Mouse (Mus musculus): ENCODE data around the gene Dpp6.

Gene Dpp6

GRCm38 (mm10) chr5:26945169-26945920 is 128.3 kb downstream of the Dpp6 start:
- no peak for DNase-seq (ENCODE audit: low read depth, low spot score)

DNA sequence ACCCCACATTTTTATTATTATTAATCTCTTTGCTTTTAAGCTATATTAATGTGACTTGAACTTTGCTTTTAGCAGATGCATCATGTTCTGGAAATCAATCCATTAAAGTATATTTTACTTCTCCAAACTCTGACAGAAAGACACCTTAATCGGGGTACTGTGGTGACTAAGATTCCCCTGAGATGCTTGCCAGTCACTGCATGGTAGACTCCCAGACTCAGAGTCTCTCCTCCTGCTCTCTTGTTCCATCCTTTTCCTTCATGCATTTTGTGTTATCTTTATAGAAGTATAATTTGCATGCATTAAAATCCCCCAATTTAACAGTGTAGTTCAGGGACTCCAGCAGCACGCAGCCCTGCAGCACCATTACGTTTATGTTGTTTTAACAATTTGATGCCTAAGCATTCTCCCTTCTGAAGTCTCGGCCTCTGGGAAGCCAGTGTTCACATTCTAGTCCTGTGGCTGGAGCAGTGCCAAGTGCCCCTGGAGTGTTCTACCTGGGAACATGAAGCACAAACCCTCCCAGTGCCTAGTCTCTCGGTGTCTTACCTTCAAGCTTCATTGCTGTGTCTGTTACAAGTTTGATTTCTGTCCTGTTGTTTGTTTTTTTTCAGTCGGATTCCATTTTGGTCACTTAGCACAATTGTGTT is 153.1 kb downstream of the Dpp6 start:
- no peak for DNase-seq (ENCODE audit: low read depth, low spot score)

DNA sequence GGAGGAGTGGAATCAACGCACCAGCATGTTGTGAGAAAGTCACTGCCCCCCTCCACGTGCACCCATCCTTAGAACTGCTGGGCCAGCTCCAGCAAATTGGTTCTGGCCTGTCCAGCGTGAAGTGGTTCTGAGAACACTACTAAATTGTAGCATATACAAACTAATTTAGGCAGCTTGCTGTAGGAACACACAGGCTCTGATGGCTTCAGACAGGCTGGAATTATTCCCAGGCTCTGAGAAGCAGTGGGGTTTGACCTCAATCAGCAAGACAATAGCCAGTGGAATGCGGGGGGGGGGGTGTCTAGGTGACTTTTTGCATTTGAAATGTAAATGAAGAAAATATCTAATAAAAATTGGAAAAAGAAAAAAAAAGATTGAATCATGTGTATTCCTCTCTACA is 156.2 kb downstream of the Dpp6 start:
- peak; percentile 7 for DNase-seq (ENCODE audit: low read depth, low spot score)

- DNase-seq (ENCODE audit: low read depth, low spot score), result no peak
These were observed 162.3 kb downstream of the Dpp6 start for GRCm38 (mm10) chr5:26979348-26979747.

GRCm38 (mm10) chr5:26979755-26980154 is 162.8 kb downstream of the Dpp6 start:
- DNase-seq (ENCODE audit: low read depth, low spot score), result no peak

GRCm38 (mm10) chr5:26985114-26985513 is 168.1 kb downstream of the Dpp6 start:
- peak; percentile 23 for DNase-seq (ENCODE audit: low read depth, low spot score)

- peak; percentile 30 for DNase-seq (ENCODE audit: low read depth, low spot score)
These were observed 174.6 kb downstream of the Dpp6 start for GRCm38 (mm10) chr5:26991587-26991986.

GRCm38 (mm10) chr5:27003537-27003936 is 186.5 kb downstream of the Dpp6 start:
- no peak for DNase-seq (ENCODE audit: low read depth, low spot score)

GRCm38 (mm10) chr5:27009157-27009556 is 192.2 kb downstream of the Dpp6 start:
- DNase-seq (ENCODE audit: low read depth, low spot score), result no peak

DNA sequence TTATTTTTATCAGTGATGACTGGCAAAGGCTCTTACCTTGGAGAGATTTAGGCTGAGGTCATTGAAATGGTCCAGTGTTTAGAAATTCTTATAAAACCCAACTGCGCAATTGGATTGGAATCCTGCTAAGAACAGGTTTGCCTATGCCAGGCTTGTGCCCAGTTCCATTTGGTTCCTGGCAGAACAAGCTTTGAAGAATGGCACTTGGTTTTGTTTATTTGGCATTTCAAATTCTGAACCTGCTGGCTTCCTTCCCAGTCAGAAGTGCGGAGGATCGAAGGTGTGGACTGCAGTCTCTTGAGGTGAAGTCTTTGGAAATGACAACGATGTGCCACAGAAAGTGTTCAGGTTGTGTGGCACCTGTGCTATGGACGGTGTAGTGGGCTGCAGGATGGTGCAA is 193.6 kb downstream of the Dpp6 start:
- DNase-seq (ENCODE audit: low read depth, low spot score), result no peak

- no peak for DNase-seq (ENCODE audit: low read depth, low spot score)
These were observed 201.4 kb downstream of the Dpp6 start for GRCm38 (mm10) chr5:27018314-27018956.

GRCm38 (mm10) chr5:27028611-27029010 is 211.6 kb downstream of the Dpp6 start:
- no peak for DNase-seq (ENCODE audit: low read depth, low spot score)

DNA sequence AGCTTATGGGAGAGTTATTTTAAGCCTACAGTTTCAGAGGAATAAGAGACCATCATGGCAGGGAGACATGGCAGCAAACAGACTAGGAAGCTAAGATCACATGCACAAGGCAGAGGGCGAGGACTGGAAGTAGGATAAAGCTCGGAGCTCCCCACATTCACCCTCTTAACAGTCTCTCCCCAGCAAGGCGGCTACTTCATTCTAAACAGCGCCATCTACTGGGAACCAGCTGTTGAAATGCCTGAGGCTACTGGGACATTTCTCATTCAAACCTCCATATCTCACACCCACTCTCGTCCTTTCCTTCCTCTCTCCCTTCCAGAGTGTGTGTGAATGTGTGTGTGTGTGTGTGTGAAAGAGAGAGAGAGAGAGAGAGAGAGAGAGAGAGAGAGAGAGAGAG is 212.8 kb downstream of the Dpp6 start:
- DNase-seq (ENCODE audit: low read depth, low spot score), result peak; percentile 37

GRCm38 (mm10) chr5:27034858-27035257 is 217.9 kb downstream of the Dpp6 start:
- no peak for DNase-seq (ENCODE audit: low read depth, low spot score)

- DNase-seq (ENCODE audit: low read depth, low spot score), result no peak
These were observed 218.3 kb downstream of the Dpp6 start for GRCm38 (mm10) chr5:27035291-27035690.

- DNase-seq (ENCODE audit: low read depth, low spot score), result peak; percentile 64
These were observed 218.9 kb downstream of the Dpp6 start for GRCm38 (mm10) chr5:27035891-27036290.

DNA sequence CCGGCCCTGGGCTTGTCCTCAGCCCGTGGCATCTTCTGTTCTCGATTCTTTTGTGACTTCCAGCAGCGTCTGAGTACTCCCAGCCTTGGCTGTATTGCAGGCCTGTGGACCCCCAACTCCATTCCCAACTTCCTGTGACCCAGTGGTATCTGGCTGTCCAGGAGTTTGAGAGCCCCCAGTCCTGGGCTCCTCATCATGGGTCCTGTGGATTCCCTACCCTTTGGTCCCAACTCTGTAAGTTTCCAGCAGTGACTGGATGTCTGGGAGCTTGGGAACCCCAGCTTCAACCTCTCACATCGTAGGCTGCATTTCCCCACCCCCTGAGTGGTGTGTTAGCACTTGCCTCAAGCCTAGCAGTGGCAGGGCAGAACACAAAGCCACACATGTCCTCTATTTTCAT is 220.8 kb downstream of the Dpp6 start:
- DNase-seq (ENCODE audit: low read depth, low spot score), result no peak

GRCm38 (mm10) chr5:27048167-27048566 is 231.2 kb downstream of the Dpp6 start:
- DNase-seq (ENCODE audit: low read depth, low spot score), result peak; percentile 82

GRCm38 (mm10) chr5:27048926-27049325 is 231.9 kb downstream of the Dpp6 start:
- DNase-seq (ENCODE audit: low read depth, low spot score), result no peak

DNA sequence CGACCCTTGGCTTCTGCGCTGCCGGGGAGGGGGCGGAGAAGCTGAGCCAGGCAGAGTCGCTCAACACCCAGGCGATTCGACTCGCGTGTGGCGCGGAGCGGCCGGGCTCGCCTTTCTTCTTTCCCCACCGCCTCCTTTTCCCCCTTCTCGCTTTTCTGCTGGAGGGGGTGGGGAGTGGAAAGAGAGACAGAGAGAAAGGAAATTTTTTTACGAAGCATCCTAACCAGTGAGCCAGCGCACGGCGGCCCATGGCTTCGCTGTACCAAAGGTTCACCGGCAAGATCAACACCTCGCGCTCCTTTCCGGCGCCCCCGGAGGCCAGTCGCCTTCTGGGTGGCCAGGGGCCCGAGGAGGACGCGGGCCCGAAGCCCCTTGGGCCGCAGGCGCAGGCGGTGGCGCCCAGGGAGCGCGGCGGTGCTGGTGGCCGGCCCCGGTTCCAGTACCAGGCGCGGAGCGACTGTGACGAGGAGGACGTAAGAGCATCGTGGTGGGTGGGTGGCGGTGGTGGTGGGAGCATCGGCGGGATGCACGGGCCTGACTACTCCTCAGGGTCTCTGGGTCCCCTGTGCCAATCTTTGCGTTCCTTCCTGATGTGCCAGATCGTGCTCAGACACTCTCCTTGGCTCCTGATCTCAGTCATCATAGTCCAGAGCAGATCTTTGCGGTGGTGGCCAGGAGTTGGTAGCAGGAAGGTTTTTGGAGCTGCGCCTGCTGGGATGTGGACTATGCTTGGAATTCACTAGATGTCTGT is 232.5 kb downstream of the Dpp6 start:
- no peak for DNase-seq (ENCODE audit: low read depth, low spot score)

- no peak for DNase-seq (ENCODE audit: low read depth, low spot score)
These were observed 234.2 kb downstream of the Dpp6 start for GRCm38 (mm10) chr5:27051250-27051649.

GRCm38 (mm10) chr5:27052441-27052840 is 235.4 kb downstream of the Dpp6 start:
- DNase-seq (ENCODE audit: low read depth, low spot score), result peak; percentile 32

Data from ES-CJ7 (cell line).